Mouse (Mus musculus) left cerebral cortex, adult 8-10 months (tissue): ENCODE data around the gene Zcchc14. TPM values are rescaled to one million over a fixed set of nuclear protein-coding genes. Genes with fewer than 3 reads are reported as not detected.
A peak's percentile ranks its signal among the peaks of the same experiment; 100 is the strongest.
"Not testable (repeated sequence)": the region's sequence is repeated elsewhere in the genome, so short reads cannot be mapped to it uniquely, and the experiment has no call there.

Experiments
- DNase-seq, 2 experiments: peaks; one replicate each; pipeline ENCODE4 v3.0.0; 2022; ENCODE audit warnings: low spot score in 2 of 2
- total RNA-seq, 4 experiments: library from RNA; stranded (reverse); gene quantifications; 2 replicates each; pipeline ENCODE4 v1.2.4; 2022

Gene Zcchc14
- total RNA-seq, 4 experiments from 2014 or later, result 68.6 to 73.0 (median 70.5) TPM

DNA sequence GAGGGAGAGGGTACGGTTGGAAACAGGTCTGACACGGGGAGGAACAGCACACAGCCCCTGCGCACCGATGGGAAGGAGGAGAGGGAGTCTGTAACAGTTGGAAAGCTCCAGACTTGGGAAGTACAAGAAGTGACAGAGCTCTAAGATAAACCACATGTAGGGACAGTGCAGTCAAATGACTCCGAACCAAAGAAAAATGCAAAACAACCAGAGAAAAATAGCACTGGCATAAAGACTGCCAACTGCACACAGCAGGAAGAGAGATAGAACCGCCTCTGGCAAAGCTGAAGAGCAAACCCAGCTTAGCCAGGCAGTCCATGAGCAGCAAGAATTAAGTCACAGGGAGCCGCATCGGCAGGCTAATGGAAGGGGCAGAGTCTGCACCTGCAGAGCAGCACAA is 29.7 kb downstream of the Zcchc14 start:
- DNase-seq, result no peak

DNA sequence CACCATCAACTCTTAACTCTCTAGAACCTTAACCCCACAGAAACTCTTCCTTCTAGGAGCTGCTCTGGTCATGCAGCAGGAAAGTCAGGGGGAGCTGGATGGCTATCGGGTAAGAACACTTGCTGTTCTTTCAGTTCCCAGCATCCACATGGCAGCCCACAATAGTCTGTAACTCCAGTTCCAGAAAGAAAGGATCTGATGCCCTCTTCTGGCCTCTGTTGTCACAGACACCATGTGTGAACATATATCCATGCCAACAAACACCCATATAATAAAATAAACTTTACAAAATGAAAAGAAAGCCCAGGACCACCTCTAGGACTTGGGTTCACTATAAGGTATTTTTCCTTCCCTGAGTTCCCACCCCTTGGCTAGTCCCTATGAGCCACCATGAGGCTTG is 30.8 kb downstream of the Zcchc14 start:
- DNase-seq, result no peak

DNA sequence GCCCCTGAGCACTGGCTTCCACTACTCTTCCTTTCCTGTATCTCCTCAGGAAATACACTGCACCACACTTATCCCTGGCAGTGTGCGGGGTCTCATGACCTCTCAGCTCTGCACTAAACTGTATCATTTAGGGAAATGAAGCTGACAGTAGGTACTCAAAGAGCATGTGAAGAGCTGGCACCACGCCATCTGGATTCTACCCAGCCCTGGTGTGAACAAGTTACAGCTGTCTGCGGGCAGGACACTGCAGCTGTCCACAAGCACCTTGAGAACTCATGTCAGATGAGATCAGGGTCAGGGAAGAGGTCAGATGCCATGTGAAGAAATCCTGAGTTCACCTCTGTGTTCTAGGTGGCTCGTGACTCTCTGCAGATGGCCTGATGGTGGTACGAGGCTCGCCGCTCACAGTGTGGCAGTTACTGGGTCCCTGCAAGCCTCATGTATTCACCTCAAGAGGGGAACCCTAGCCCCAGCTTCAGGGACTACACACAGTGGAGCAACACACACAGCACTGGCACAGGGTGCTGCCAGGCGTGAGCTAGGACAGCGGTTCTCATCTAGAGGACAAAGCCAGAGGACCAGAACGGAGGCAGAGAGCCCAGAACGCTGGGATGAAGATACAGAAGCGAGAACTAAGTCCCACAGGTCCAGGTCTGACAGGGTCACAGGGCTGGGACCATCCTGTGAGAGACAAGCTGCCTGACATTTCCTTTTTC is 31.7 kb downstream of the Zcchc14 start:
- no peak for DNase-seq

DNA sequence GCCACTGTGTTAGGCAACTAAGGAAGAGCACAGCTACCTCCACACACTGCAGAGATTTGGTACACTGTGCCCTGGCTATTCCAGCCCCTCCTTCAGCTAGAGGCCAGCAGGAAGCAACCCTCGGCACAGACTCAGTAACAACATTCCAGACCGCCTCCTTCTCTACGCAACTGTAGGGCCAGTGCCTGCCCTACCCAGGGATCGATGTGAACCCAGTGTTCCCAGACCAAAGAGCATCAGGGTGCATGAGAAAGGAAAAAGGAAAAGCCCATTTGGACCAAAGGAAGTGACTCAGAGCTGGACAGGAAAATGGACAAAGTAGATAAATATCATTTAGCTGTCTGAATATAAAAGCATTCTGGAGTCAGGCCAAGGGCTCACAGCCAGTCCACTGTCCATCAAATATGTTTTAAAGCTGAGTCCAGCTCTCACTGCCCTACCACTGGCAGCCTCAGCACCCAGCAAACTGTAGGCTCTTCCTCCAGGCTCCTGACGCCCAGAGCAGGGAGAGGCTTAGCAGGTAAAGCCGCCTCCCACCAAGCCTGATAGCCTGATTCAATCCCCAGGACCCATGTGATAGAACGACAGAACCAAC is 33.2 kb downstream of the Zcchc14 start:
- no peak for DNase-seq

DNA sequence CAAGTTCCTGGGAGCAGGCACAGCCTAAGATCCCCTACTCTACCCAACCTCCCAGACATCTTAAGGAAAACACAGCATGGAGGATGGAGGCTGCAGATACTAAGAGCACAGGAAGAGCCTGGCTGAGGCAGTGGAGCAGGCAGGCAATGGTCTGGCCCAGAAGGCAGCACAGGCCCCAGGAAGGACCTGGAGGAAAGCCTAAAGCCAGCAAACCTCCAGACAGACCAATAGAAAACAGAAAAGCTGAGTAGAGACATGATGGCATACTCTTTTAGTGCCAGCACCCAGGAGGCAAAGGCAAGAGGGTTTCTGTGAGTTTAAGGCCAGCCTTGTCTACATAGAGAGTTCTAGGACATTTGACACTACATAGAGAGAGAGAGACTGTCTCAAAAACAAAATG is 39.3 kb downstream of the Zcchc14 start:
- no peak for DNase-seq

DNA sequence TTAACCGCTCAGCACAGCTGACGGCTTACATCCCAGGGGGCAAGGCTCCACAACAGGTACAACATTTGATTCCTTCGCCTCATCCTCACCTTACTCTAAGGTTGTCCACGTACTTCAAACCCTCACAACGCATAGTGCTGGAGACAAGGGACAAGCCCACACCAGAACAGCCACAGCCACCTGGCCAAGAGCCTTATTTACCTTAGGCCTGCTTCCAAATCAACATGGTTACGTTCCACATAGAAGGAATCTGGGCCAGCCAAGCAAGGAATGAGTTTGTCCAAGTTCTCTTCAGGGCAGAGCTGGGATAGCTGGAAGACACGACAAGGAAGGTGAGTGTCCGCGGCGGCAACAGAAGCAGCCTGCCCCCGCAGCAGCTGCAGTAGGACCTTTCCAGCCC is 42.8 kb downstream of the Zcchc14 start:
- no peak for DNase-seq

DNA sequence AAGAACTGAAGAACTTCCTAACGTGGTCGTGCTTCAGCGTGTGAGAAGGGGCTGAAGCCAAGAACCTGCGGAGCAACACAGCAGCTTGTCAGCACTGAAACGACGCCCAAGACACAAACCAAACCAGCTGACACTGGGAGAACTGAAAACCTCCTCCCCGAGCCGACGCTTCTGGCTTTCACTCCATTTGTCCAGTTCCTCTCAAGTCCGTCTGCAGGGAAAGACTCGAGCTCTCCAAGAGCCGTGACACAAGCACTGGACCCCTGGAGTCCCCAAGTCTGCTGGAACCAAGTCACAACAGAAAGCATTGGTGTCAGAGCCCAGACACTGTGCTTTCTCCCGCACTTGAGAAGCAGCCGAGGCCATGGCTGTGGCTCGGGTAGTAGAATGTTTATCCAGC is 43.5 kb downstream of the Zcchc14 start:
- no peak for DNase-seq

DNA sequence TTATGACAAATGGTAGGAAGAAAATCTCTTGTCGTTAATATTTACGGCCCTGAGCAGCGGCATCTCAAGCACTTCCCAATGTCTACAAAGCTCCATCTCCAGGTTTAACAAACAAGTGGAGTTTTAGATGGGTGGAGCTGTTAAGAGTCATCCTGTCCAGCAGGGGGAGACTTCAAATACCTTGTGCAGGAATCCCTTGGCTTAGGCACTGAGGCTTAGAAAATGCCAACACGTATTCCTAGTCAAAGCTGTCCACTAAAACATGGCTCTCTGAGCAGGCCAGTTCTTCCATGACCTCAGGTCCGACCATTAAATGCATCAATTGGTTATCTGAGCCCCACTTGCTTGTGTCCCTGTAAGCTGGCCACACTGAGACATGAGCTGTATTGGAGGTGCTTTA is 45.0 kb downstream of the Zcchc14 start:
- DNase-seq, result no peak

DNA sequence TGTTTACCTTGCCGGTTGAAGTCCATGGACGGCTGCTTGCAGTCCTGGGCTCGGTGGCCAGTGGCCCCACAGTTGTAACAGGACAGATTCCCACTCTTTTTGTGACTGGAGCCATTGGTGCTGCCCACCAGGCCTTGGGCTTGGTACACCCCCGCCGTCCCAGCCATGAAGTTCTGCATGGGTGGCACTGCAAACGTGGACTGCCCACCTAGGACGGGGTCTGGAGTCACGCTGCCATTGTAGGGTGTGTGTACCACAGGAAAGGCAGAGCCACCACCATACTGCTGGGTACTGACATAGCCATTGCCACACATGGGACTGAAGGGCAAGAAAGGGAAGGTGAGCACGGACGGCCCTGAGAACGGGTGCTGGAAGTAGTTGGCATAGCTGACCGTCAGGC is 48.9 kb downstream of the Zcchc14 start:
- no peak for DNase-seq

DNA sequence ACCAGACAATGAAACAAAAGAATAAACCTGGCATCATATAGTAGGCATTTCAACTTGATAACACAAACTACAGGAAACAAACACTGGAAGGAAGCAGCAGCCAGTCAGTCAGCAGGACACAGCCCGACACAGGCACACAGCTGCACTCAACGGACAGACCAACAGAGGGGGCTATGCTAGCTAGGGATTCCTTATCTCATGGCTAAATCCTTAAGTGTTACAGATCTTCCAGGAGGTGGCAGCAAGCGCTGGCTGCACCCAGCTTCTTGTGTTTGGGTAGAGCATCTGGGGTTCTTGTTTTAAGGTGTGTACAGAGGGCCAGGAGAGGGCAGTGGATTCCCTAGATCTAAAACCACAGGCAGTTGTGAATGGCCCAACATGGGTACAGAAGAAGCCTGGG is 49.8 kb downstream of the Zcchc14 start:
- DNase-seq, result peak in 1 of 2 experiments; percentile 78

DNA sequence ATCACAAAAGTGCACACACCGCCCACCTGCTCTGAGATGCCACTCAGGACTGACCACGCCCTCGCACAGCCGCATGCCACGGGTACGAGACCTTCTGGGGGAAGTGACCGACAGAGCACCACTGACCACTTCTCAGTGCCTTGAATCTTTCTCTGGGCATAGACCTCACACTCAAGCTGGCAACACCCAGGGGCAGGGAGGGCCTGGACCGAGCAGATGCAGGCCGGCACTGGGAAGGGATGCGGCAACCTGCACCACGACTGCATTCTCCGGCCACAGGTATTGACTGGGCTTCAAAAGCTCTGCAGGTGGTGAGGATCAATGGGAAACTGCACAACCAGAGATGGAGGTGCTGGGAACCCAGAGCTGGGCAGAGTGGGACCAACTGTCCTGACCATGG is 50.3 kb downstream of the Zcchc14 start:
- DNase-seq, result no peak

DNA sequence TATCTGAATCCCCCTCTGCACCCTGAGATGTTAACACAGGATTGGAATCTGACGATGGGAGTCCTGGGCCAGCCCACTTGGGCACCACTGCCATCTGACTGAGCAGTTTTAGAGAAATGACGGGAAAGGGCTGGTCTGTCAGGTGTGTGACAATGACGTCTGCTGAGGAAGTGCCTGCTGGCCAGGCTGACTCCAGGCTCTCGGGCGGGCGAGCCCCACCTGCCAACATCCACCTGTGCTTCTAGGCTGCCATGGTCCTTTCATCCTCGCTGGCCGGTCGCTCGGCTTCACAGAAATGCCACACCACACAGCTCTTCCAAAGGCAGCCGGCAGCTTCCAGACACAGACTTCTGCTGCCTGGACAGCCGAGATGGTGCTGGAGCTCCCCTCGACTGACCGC is 52.9 kb downstream of the Zcchc14 start:
- no peak for DNase-seq

DNA sequence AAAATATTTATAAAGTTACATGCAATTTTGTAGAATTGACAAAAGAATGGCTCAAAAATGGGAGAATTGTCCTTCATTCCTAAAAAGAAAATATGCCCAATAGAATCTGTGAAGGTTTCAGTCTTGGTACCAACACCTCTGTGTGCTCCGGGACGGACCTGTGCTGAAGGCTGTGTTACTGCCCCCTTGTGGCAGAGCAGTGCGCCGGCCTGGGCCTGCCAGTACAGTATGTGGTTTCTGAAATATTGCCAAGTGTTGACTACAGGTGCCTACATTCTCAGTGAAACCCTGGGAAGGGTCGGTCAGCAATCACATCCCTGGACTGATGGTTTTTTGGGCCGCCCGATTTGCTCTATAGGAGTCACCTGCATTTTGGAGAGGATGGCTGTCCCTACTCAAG is 53.8 kb downstream of the Zcchc14 start:
- DNase-seq, result no peak

DNA sequence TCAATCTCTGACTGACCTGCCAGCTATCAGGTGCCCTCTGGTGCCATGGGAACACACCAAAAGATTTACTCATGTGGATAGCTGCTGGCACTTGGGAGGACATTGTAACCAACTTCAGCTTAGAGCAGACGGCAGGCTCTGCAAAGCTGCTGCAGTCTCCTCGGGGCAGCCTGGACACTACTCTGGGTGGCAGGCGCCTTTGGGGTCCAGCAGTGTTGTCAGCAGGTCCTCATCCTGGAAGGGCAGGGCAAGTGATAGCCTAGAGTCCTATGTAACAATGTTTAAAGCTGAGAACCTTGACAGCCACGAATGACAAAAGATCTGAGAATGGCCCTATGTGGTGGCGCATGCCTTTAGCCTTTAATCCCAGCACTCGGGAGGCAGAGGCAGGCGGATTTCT is 54.5 kb downstream of the Zcchc14 start:
- DNase-seq, result no peak

DNA sequence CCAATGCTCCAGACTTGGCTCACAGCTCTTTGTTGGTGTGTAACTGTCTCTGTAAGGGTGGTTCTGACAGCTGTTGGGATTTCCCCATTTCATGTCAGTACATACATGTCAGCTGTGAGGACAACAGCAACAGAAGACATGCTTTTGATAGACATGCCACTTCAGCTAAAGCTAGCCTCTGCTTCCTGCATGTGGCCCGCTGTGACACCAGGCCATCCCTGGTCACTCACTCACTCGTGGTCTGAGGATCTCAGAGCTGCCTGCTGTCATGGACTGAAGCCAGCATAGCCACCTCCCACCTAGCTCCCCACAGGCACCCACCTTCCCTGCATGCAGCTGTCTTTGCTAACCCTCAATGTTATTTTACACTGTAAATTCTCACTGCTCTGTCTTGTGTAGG is 55.2 kb downstream of the Zcchc14 start:
- DNase-seq, result not testable (repeated sequence)

DNA sequence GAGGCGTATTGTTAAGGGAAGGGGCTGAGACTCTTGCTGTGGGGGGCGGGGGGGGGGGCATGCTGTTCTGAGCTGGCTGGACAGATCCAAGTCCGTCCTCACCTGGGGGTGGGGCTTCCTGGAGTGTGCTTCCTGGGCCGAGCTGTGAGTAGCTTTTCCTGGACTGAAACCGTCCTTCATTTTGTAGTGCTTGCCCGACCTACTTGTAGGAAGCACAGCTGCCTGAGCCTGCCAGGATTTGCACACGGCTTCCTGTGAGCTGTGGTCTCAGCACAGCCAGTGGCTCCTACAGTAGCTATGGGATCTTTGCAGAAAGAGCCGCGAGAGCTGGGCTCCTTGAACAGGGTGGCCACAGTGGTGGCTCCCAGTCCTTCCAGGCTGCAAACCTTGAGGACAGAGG is 58.7 kb downstream of the Zcchc14 start:
- DNase-seq, result no peak

DNA sequence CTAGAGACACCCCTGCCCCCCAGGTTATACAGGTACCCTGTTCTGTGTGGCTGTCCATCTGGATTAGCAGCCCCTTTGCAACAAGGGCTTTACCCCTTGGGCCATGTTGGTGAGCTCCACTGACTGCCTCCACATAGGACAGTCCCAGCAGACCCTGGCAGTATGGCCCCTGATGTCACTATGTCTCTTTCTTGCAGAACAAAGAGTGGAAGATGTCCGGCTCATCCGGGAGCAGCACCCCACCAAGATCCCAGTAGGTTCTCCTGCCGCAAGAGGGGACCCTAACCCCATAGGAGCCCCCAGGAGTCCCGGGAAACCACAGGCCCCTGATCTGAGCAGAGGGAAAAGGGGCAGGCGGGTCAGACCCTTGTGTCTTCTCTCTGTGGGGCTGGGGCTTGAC is 59.4 kb downstream of the Zcchc14 start:
- DNase-seq, result no peak

DNA sequence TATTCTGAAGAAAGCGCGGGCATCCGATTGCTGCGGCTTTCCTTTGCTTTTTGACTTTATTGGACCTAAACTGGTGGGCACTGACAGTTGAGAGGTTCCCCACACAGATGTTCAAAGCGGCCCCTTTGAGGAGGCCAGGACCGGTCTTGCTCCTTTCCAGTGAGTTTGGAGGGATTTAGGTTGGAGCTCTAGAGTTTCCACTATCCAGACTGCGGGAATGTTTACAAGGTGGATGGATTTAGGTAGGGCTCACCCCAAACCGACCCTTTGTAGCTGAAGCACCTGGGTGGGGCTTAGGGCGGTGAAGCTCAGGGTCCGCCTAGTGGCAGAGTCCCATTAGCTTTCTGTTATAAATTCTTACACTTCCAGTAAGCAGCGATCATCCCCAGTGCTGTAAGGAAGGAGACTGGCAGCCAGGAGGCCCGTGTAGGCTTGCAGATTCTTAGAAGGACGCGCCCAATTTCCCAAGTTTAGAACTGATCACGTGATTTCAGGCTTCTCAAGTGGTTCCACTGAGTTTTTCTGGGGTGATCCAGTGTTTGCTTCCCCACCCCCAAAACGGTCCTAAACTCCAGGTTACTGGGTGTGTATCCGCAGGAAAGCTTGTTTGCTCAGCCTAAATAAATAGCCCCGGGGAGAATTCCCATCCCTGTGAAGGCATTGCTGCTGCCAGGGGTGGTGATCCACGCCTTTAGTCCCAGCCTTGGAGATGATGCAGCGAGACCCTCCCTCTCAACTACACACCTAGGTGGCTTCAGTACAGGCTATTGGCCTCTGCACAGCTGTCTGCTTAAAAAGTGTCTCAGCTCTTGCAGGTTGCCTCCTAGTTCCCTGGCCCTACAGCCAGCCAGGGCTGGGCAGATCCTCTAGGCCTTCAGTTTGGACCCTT is 61.3 kb downstream of the Zcchc14 start:
- no peak for DNase-seq

DNA sequence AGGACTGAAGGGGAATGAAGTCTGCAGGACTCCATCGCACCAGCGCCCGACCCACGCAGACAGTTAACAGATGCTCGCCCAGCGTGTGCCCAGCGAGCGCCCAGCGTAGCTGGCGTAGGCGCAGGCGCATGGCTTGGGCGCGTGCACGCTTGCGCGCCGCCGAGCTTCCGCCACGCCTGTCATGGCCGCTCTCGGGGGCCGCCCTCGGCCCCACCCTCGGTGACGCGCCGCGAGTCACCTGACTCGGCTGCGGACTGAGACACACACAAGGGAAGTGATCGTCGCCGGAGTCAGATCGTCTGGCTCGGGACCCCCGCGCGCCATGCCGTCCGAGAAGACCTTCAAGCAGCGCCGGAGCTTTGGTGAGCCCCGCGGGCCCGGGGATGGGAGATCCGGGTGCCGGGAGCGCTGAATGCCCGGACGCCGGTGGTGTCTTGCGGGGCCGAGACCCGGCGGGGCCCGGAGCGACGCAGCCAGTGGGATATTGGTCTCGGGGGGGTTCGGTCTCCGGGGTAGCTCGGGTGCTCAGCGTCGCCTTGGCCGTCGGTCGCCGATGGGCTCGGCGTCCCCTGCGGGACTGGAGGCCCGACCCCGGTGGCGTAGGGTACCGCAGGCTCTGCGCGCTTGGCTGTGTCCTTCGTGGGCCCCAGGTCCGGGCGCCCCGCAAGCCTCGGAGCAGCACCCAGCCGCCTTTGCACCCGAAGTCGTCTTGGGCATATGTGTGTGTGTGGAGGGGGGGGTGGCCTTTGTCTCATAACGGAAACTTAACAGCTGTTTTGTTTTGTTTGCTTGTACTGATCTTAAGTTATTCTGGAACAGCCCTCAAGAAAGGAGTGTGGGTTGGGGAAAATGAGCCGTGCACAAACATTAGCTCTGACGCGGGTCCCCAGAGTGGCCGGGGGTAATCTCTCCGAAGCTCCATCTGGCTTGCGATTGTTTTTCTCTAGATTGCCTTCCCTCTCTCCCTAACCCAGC is 62.2 kb downstream of the Zcchc14 start, which contains the start of gene Map1lc3b:
TSS of gene Map1lc3b (plus strand) at position 159 of the 975 bp plus-strand sequence.
- peak; percentile 93 to 95 for DNase-seq

DNA sequence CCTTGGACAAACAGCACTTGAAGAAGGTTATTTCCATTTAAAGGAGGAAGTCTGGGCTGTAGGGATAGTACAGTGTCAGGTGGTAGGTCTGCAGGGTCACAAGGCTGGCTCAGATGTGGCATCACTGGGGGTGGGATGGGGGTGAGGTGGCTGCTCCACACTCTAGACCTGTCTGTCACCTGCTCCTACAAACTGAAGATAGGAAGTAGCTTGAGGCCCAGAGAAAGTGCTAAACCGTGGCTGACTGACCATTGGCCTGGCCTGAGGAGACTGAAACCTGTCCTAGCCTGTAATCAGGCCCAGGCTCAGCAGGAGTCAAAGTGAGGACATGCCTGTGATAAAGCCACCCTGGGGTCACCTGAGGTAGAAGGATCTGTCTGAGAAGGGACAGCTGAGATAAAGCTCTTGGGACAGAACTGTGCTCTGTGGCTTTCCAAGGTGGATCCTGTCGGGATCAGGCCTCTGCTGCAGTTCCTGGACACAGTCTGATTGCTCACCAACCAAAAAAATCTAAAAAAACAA is 63.4 kb downstream of the Zcchc14 start:
- DNase-seq, result no peak

DNA sequence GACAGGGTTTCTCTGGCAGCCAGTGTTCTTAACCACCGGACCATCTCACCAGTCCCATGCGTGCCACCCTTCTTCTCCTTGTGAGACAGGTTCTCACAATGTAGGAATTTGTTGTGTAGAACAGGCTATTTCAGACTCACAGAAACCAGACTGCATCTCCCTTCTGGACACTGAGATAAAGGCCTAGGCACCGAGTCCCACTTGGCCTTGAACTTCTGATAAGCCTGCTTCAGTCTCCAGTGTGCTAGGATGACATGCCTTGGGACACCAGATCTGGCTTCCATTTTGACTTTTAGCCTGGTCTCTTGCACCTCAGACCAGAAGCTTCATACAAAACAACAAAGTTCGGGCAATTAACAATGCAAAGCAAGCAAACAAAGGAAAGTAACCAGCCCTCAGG is 64.0 kb downstream of the Zcchc14 start:
- DNase-seq, result no peak
